Mouse (Mus musculus) gonadal fat pad, adult 2 months (tissue): ENCODE data around the gene Gm10837. TPM values are rescaled to one million over a fixed set of nuclear protein-coding genes. Genes with fewer than 3 reads are reported as not detected.

ENCODE experiments used
- DNase-seq: peaks from one replicate; pipeline ENCODE4 v3.0.0-alpha.2; 2012; ENCODE audit warnings: low read depth
- polyA plus RNA-seq: library from polyadenylated mRNA; depleted of rRNA; stranded (reverse); fragments of >200 nt; gene quantifications from 2 replicates; pipeline ENCODE4 v1.2.3, GENCODE M21; 2012

Gene Gm10837
- polyA plus RNA-seq, 1 experiment: not detected

GRCm38 (mm10) chr14:122464763-122465741 lies 25.3 kb upstream of the Gm10837 start, which contains the start of gene Zic5:
Zic5 (minus strand) TSS chr14:122465677.
- no peak for DNase-seq

GRCm38 (mm10) chr14:122465931-122466490 lies 24.4 kb upstream of the Gm10837 start:
- no peak for DNase-seq

GRCm38 (mm10) chr14:122466756-122467362 lies 23.5 kb upstream of the Gm10837 start:
- no peak for DNase-seq

DNA sequence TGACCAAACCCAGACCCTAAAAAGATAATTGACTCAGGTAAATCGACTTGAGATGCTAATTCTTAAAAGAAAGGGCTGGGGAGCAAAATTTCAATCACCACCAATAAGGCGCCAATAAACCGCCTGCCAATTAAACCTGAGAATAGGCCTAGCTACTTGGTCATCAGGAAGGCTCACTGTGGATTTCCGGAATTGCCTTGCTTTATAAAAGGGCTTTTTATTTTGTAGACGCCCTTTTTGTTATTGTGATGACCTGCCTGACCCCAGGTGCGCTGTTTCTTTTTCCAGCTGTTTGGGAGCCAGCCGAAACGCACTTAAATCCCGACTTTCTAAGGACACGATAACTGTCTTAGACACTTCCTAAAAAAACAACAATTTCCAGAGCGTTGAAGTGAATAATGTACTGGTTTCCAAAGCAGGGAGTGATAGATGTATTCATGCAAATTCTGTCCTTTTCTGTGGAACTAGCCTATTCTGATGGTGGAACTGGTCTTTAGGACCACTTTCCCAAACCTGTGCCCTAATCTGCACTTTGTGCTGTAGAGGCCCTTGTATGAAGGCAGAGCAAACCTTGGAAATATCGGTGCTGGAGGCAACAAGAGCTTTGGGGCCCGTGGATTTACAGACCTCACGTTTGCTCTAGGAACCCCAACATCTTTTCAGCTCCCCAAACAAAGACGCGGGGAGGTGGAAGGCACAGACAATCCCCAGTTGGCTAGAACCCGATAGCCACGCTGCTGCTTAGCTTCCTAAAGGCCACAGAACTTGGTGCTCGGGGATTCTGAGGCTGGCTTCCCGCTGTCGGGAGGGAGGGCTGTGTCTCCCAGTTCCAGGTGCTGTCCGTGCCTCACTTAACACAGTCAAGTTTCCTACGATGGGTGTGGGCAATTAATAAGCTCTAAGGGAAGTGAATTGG lies 22.2 kb upstream of the Gm10837 start:
- DNase-seq: no peak

GRCm38 (mm10) chr14:122468971-122469755 lies 21.2 kb upstream of the Gm10837 start:
- DNase-seq: no peak

DNA sequence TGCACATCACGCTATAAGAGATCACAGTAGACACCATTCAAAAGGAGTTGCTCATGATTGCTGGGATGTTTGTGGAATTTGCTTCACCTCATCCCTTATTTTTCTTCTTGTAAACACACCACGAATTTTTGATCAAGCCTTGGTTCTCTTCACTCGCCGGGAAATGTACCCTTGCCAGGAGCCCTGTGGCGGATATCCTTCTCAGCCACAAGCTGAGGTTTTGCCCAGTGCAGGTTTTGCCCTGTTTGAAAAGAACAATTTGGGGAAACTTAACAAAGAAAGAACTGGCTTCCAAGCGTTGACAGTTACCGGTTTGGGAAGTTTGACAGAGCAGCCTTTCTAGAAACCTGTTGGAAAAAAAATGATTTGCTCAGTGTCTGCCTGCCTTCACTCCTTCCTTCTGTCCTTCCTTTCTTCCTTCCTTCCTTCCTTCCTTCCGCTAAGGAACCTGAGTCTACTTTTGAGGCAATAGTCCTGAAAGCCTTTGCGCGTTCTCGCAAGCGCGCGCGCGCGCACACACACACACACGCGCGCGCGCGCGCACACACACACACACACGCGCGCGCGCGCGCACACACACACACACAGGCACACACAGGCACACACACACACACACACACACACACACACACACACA lies 18.8 kb upstream of the Gm10837 start:
- DNase-seq: no peak

- no peak for DNase-seq
These were observed 18.2 kb upstream of the Gm10837 start for GRCm38 (mm10) chr14:122472161-122472560.

DNA sequence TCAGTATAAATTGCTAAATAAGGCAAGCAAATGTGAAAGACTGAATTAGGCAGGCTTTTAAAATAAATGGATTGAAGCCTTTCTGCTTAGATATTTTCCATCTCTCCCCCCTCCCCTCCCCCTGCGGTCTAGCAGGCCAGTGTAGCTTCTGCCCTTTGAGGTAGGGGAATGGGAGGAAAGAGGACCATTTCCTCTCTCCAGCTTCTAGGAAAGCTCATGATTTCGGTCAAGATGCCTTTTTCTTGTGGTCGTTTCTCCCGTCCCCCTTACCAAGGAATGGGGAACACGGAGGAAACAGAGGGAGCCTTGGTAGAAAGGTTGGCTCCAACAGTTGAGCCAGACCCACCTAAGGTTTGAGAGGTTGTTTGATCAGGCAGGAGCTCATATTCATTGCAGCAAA lies 17.7 kb upstream of the Gm10837 start:
- no peak for DNase-seq

DNA sequence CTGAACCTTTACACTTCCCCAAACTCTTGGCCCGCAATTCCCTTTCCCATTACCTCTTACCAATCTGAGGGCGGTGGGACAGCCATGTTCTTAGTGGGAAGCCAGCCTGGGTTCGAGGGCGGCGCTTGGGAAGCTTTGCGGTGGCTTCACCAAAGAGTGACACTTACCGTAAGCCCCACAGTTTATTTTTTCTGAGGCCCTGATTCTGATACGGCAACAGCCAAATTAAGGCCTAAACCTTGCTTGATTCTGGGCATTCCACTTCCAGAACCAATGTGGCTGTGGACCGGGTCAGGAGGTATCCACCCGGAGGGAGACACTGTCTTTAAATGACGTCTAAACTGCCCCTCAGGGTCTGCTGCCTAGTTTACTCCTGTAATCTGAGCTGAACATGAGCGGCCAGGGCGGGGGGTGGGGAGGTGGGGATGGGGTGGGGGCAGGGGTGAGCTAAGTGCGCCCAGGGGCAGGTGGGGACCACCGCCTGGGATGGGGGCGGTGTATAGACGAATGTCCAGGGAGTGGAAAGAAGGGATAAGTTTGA lies 17.1 kb upstream of the Gm10837 start:
- no peak for DNase-seq

- no peak for DNase-seq
These were observed 16.1 kb upstream of the Gm10837 start for GRCm38 (mm10) chr14:122474041-122474890.

GRCm38 (mm10) chr14:122474891-122475556 lies 15.4 kb upstream of the Gm10837 start, which contains the start of gene Zic2:
Zic2 (plus strand) TSS chr14:122475435.
- DNase-seq: no peak

DNA sequence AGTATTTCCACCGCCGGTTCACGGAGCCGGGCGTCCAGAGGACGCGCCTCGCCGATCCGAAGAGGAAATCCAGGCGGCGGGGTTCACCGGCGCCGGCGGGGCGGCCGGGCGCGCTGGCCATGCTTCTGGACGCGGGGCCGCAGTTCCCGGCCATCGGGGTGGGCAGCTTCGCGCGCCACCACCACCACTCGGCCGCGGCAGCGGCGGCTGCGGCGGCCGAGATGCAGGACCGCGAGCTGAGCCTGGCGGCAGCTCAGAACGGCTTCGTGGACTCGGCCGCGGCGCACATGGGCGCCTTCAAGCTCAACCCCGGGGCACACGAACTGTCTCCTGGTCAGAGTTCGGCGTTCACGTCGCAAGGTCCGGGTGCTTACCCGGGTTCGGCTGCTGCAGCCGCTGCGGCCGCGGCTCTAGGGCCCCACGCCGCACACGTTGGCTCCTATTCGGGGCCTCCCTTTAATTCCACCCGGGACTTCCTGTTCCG lies 14.8 kb upstream of the Gm10837 start:
- no peak for DNase-seq

DNA sequence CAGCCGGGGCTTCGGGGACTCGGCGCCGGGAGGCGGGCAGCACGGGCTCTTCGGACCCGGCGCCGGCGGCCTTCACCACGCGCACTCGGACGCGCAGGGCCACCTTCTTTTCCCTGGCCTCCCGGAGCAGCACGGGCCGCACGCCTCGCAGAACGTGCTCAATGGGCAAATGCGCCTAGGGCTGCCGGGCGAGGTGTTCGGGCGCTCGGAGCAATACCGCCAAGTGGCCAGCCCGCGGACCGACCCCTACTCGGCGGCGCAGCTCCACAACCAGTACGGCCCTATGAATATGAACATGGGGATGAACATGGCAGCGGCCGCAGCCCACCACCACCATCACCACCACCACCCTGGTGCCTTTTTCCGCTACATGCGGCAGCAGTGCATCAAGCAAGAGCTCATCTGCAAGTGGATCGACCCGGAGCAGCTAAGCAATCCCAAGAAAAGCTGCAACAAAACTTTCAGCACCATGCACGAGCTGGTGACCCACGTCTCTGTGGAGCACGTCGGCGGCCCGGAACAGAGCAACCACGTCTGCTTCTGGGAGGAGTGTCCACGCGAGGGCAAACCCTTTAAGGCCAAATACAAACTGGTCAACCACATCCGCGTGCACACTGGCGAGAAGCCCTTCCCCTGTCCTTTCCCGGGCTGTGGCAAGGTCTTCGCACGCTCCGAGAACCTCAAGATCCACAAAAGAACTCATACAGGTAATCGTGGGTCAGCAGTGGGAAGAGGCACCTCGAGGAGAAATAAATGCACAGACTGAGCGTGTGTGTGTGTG lies 14.2 kb upstream of the Gm10837 start:
- DNase-seq: no peak

GRCm38 (mm10) chr14:122476822-122477215 lies 13.6 kb upstream of the Gm10837 start:
- no peak for DNase-seq

DNA sequence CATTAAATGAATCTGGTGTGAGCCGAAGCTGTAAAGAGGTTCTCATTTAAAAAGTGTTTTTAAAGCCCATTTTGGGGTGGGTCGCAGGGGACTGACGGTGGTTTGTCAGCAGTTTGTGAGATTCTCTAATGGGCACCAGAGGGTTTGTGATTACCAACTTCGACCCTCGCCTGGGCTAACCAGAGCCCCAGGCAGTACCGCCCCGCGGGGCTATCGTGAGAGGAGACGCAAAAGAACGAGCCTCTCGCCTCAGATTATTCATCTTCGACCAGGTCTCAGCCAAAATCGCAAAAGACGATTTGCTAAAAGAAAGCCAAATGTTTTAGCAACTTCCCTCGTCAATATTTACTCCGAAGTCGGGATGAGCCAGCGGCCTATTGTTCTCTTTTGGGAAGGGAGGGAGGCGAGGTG lies 13.1 kb upstream of the Gm10837 start:
- DNase-seq: no peak

- no peak for DNase-seq
These were observed 12.3 kb upstream of the Gm10837 start for GRCm38 (mm10) chr14:122477971-122478573.

DNA sequence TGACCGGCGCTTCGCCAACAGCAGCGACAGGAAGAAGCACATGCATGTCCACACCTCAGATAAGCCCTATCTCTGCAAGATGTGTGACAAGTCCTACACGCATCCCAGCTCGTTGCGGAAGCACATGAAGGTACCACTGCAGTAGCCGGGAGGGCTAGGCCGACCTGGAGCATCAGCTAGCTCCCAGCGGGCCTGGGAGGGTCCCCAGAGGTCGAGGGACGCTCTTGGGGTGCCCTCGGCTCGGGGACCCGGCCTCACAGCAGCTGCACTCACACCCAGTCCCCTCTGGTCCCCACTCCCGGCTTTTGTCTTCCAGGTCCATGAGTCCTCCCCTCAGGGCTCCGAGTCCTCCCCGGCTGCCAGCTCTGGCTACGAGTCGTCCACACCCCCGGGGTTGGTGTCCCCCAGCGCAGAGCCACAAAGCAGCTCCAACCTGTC lies 11.8 kb upstream of the Gm10837 start:
- DNase-seq: no peak
